Mouse (Mus musculus) embryonic stem cell, embryonic (primary cell): ENCODE results near the gene Tmem129.

Experiments
- CTCF ChIA-PET, 4 experiments: fragments of 300-600 bp in 2 of 4; fragments of 350-600 bp in 2 of 4; sonication (Branson Sonifier 250); formaldehyde crosslinking; loops; one replicate each; lab custom pipeline; 2022; ENCODE audit warnings: inconsistent platforms in 2 of 4; lab: Charles Lee
- POLR2A ChIA-PET, 4 experiments: fragments of 300-600 bp in 2 of 4; fragments of 350-600 bp in 2 of 4; sonication (Branson Sonifier 250); formaldehyde crosslinking; loops; one replicate each; lab custom pipeline; 2022; ENCODE audit warnings: antibody characterized with exemption in 4 of 4, inconsistent platforms in 1 of 4; lab: Charles Lee

Gene Tmem129

DNA sequence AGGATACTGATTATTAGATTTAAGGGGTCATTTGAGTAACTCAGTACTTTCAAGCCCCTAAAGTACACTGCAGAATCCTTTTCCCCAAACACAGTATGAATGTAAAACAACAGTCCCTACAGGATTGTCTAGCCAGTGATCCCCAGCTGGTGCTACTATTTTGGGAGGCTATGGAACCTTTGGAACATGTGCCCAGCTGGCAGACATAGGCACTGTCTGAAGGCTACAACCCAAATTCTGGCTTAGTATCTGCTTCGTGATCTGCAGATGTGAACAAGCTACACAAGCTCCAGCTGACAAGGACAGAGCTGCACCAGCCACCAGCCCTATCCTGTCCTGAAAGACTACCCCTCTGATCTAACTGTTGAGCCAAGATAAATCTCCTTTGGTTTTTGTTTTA, 25.7 kb downstream of the Tmem129 start:
- CTCF ChIA-PET, result no interaction called here
- POLR2A ChIA-PET, result interaction anchor here in 3 of 4 experiments (0.5 to 8.1 kb wide), 4 partner anchors 17 to 88 kb away, joined by 3 to 152 read pairs (median 76); partner anchors contain the start of genes Slbp (in 2 of the 3) and Fgfr3 (in 1 of the 3)

DNA sequence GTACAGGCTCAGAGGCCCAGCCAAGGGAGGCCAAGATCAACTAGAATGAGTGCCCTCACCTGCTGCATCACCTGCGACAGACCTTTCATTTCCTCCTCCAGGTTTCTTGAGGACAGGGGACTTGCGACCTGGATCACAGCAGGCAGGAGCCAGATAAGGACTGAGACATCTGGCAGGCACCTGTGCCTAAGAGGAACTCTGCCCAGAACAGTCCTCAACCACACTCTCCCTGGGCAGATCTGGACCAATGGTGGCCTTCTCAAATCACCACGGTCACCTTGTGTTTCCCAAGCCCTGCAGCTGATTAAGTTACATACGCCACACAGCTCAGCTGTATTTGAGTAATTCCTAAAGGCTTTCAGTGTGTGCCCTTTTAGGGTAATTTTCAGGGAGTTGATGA, 27.6 kb downstream of the Tmem129 start:
- CTCF ChIA-PET, result interaction anchor here in 1 of 4 experiments (1.0 to 2.8 kb wide), 2 partner anchors 11 to 237 kb away, joined by 3 to 11 read pairs; no protein-coding TSS in a partner anchor
- POLR2A ChIA-PET, result interaction anchor here (0.7 to 8.1 kb wide), 24 partner anchors 8 to 545 kb away, joined by 3 to 152 read pairs (median 12); partner anchors contain the start of genes Slbp (in 4 of the 4), Tacc3 (in 3 of the 4), Tmem129 (in 3 of the 4) and Nelfa (in 1 of the 4)

DNA sequence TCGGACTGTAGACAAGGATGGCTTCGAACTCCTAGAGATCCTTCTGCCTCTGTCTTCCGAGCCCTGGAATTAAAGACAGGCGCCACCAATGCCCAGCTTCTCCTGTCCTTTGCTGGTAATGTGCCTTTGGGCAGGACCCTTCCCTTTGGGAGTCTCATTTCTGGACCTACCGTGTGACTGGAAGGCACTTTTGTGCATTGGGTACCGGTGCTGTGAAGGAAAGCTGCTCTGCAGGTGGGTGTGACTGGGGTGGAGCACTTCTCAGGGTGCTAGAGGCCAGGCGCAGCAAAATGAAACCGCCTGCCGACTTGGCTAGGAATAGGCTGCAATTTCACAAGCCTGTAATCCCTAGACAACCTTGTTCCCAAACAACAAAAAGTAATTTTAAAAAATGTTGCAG, 28.2 kb downstream of the Tmem129 start:
- POLR2A ChIA-PET, result interaction anchor here (0.6 to 8.1 kb wide), 48 partner anchors 8 to 740 kb away, joined by 3 to 152 read pairs (median 5); partner anchors contain the start of genes Slbp (in 4 of the 4), Tacc3 (in 3 of the 4), Tmem129 (in 3 of the 4) and Fam193a (in 1 of the 4)
- CTCF ChIA-PET, result interaction anchor here in 1 of 4 experiments (1.0 to 2.8 kb wide), 7 partner anchors 12 to 236 kb away, joined by 3 to 11 read pairs (median 4); partner anchors contain the start of gene Slbp

DNA sequence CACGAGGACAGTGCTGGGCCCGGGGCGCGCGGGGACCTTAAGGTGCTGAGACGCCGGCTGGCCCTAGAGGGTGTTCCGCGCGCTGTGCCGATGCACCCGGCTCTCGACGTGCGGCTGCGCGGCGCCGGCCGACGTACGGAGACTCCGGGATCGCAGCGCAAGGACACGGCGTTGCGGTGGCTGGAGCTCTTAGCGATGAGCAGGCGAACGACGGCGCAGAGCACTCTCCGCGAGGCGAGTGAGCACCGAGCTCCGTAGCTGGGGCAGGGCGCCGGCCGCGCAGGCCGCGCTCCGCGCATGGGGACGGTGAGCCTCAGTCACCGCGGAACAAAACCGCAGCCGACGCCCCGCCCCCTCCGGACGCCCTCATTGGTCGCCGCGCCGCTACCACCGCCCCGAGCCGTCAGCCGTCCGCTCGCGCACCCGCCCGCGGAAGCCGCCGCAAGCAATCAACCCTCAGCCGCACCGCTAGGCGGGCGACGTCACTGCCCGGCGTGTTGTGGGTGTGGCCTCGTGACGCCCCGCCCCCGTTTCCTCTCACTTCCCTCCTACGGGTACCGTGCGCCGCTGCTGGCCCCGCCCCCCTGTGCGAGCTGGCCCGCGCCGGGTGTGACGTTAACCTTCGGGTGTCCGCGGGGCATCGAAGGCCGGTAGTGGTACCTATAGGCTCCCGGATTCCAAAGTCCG, 28.8 kb downstream of the Tmem129 start, which contains the start of the genes Fam53a and Gm9903:
Gene Fam53a, minus strand, starts transcription at position 335 of the 687 bp plus-strand sequence.
Gene Gm9903, plus strand, starts transcription at position 625 of the 687 bp plus-strand sequence.
- CTCF ChIA-PET, result interaction anchor here in 1 of 4 experiments (1.0 to 2.8 kb wide), 7 partner anchors 12 to 236 kb away, joined by 3 to 11 read pairs (median 4); partner anchors contain the start of gene Slbp
- POLR2A ChIA-PET, result interaction anchor here (0.6 to 8.1 kb wide), 58 partner anchors 8 to 740 kb away, joined by 3 to 152 read pairs (median 5); partner anchors contain the start of genes Slbp (in 4 of the 4), Tacc3 (in 3 of the 4), Tmem129 (in 3 of the 4) and Fam193a (in 1 of the 4)

DNA sequence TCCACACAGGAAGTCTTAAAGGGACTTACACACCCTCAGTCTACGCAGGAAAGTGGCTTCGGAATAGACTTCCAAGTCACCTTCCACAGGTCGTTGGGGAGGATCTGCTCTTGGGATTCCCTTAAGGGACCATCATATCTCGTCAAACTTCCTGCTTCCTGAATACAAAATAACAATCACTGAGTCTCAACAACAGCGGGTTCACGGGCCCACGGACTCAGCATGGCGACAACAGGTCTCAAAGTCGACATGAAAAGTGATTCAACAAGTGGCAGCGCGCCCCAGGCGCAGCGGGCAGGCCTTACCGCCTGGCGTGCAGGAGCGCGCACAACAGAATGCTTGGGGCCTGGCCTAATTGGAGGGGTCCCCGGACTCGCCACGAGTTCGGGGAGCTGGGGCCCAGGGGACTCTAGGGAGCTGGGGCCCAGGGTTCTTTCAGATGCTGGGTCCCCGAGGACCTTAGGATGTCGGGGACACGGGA, 29.4 kb downstream of the Tmem129 start:
- ChIA-PET POLR2A (interaction anchor here (1.0 to 8.1 kb wide), 39 partner anchors 8 to 307 kb away, joined by 3 to 152 read pairs (median 5); partner anchors contain the start of genes Slbp (in 3 of the 4), Tacc3 (in 2 of the 4), Tmem129 (in 2 of the 4) and Letm1 (in 1 of the 4)), CTCF (interaction anchor here in 1 of 4 experiments (1.0 to 2.8 kb wide), 4 partner anchors 13 to 109 kb away, joined by 3 to 11 read pairs (median 4); no protein-coding TSS in a partner anchor)

DNA sequence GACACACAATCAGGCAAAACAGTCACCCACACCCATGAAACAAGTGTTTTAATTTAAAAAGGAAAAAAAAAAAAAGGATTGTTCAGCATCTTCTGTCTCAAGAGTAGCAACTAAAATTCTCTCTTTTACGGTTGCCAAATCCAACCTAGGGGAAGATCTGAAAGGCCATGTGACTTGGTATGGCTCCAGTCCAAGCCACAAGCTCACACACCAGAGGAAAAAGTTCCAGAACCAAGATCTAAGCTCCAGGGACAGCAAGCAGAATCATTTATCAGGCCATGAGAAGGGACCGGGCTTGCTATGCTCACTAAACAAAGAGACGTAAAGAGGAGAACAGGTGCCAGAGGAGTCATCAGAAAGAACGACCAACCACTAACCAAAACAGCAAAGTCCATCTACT, 30.2 kb downstream of the Tmem129 start:
- ChIA-PET POLR2A (interaction anchor here in 3 of 4 experiments (0.6 to 8.1 kb wide), 17 partner anchors 8 to 484 kb away, joined by 3 to 152 read pairs (median 5); partner anchors contain the start of genes Slbp (in 3 of the 3), Tacc3 (in 1 of the 3) and Tmem129 (in 1 of the 3)), CTCF (interaction anchor here in 3 of 4 experiments (0.6 to 2.8 kb wide), 3 partner anchors 9 to 14 kb away, joined by 6 to 11 read pairs (median 6); no protein-coding TSS in a partner anchor)

DNA sequence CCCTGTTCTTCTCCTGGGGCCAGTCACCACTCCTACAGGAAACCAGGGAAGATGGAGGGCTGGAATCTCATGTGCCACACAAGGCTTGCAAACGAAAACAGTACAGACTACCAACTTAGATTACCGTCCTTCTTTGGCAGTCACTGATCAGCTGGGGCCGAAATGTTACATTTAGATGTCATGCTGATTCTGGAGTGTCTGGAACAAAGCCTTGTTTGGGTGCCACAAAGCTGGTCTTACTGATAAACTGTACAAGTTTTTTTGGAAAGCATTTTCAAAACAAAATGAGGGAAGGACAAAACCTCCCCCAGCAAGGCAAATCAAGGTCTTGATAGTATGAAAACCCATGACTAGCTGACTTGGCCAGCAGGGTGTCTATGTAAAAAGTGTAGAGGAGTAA, 34.5 kb downstream of the Tmem129 start:
- CTCF ChIA-PET, result interaction anchor here in 2 of 4 experiments (0.6 to 1.1 kb wide), 2 partner anchors 53 to 347 kb away, joined by 3 to 4 read pairs; no protein-coding TSS in a partner anchor
- POLR2A ChIA-PET, result interaction anchor here in 3 of 4 experiments (0.9 to 1.4 kb wide), 4 partner anchors 8 to 88 kb away, joined by 3 to 5 read pairs (median 3); partner anchors contain the start of gene Slbp (in 1 of the 3)

DNA sequence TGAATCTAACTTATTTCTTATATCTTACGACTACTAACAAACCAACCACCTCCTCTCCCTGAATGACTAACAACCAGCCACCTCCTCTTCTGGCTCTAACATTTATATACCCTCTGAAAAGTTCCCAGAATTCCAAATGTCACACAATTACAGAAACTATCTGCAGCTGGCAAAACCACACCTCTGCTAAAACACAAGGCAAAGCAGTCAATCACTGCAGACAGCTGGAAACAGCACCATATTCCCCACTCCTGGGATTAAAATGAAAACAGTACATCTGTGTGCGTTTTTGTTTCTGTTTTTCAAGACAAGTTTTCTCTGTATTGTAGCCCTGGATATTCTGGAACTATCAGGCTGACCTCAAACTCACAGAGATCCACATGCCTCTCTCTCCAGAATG, 35.5 kb downstream of the Tmem129 start:
- POLR2A ChIA-PET, result interaction anchor here in 1 of 4 experiments (1.7 kb wide), 1 partner anchor 10 kb away, joined by 6 read pairs; no protein-coding TSS in a partner anchor
- CTCF ChIA-PET, result no interaction called here

DNA sequence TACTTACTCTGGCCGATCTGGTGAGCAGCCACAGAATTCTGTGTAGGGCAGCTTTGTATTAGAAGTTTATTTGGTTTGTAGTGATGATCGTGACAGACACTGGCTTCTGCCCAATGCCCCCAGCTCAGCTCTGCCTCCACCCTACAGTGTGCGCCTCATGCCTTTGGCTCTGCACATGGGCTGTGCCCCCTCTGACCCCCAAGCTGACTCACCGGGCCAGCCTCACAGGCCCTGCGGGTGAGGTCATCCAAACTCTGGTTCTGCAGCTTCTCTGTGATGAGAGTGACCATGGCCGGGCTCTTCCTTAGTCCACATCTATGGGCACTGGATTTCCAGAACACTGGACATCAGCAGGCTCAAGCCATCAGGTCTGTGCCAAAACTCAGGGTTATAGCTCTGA, 43.8 kb downstream of the Tmem129 start:
- ChIA-PET CTCF (no interaction called here), POLR2A (interaction anchor here in 3 of 4 experiments (0.8 to 6.3 kb wide), 8 partner anchors 15 to 97 kb away, joined by 3 to 41 read pairs (median 6); partner anchors contain the start of genes Slbp (in 3 of the 3), Fam53a (in 2 of the 3) and Gm9903 (in 2 of the 3))

DNA sequence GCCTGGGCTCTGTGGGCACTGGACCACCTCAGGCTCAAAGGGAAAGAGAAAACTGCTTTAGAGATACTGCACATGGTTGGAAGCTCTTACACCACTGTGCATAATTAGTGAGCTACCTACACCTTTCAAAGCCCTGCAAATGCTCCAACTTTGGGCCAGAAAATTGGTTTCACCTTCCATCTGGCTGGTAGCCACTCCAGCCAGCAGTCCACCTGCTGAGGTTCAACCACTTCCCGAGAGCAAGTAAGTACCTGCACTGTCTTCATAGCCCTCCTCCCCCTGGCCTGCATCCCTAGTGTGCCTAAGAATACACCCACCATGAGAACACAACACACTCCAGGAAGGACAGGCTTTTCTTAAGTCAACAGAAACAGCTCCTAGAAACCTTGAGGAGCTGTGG, 46.4 kb downstream of the Tmem129 start:
- ChIA-PET POLR2A (interaction anchor here in 3 of 4 experiments (0.6 to 2.1 kb wide), 7 partner anchors 9 to 1494 kb away, joined by 3 to 5 read pairs (median 4); partner anchors contain the start of genes Slbp (in 2 of the 3) and Lrpap1 (in 1 of the 3)), CTCF (no interaction called here)

DNA sequence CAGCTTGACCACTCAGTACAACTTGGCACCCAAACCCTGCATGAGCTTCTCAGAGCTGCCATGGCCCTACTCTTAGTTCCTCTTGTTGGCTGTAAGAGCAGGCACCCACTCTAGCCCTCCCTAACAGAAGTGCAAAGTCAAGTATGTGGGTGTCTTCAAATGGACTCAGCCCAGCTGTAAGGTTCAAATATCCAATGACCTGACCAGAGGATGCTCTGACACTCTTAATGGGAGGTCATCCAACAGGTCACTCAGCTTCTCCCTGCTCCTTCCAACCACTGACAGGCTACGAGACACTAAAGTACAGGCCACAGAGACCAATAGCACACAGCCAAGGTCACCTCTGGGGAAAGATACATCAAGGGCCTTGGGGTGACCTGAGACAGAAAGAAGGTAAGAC, 49.0 kb downstream of the Tmem129 start:
- ChIA-PET POLR2A (interaction anchor here in 1 of 4 experiments (2.5 kb wide), 1 partner anchor 43 kb away, joined by 11 read pairs; the partner anchor contains the start of gene Slbp), CTCF (no interaction called here)

DNA sequence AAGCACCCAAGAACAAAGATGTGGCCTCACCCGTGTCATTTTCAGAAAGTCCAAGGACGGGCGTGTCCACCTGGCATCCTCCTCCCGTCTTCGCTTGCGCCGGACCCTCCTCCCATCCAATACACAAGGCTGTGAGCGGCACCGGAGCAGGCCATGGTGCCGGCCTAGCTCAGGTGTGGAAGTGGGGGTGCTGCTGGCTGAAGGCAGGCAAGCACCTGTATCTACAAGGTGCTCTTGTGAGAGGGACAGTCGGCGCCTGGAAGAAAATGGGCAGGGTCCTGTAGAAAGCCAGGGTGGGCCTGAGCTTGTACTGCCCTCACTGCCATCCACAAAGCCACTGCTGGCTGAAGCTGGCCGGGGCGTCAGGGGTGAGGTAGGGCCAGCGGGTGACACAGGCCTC, 50.8 kb downstream of the Tmem129 start:
- ChIA-PET POLR2A (interaction anchor here in 3 of 4 experiments (0.6 to 2.5 kb wide), 7 partner anchors 9 to 271 kb away, joined by 3 to 11 read pairs (median 3); partner anchors contain the start of genes Fam53a (in 1 of the 3), Gm9903 (in 1 of the 3) and Slbp (in 1 of the 3)), CTCF (interaction anchor here (0.6 to 1.4 kb wide), 6 partner anchors 14 to 488 kb away, joined by 3 to 4 read pairs (median 3); no protein-coding TSS in a partner anchor)

DNA sequence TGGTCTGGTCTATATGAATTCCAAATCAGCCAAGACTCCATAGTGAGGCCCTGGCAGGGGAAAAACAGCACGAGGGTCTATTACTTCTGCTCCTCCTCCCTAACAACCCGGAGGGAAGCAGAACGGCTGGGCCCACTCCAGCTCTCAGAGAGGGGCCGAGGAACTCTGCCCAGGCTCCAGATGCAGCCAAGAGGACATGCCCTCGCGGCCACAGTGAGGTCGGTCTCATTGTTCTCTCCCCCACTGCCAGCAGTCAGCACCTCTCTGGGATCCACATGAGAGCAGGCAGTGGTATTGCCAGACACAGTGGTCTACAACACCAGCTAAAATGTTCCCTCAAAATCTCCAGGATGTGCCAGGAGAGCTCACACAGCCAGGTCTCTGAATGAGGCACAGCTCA, 51.6 kb downstream of the Tmem129 start:
- ChIA-PET CTCF (interaction anchor here in 2 of 4 experiments (1.0 to 1.4 kb wide), 2 partner anchors 13 to 73 kb away, joined by 3 to 4 read pairs; no protein-coding TSS in a partner anchor), POLR2A (interaction anchor here in 3 of 4 experiments (0.6 to 1.6 kb wide), 4 partner anchors 12 to 213 kb away, joined by 3 to 5 read pairs (median 4); partner anchors contain the start of genes Fam53a (in 1 of the 3) and Gm9903 (in 1 of the 3))

DNA sequence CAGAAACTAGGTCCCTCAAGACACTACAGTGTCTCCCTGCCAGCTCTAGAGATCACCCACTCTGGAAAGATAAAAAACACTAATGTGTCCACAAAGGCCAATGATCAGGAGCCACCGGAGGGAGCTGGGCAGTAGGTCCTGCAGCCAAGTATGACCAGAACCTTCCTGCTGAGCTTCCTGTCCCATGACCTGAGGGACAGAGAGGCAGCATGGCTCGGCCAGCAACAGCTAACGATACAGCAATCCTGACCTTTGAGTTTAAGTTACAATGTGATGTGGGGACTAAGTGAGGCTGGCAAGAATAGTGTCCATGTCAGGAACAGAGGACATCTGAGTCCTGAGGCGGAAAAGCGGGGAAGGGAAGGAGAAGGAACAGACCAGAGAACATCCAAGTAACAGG, 52.9 kb downstream of the Tmem129 start:
- ChIA-PET POLR2A (no interaction called here), CTCF (no interaction called here)
